Mouse (Mus musculus) hindbrain, embryonic 14.5 days (tissue): ENCODE results near the gene Samd10. TPM values are rescaled to one million over a fixed set of nuclear protein-coding genes. Genes with fewer than 3 reads are reported as not detected.

Experiments used
- ATAC-seq: fragments of 200-750 bp; cut with Nextera tagmentation; 2 replicates; pipeline ENCODE4 v1.8.0; 2017; ENCODE audit warnings: moderate number of reproducible peaks, mild to moderate bottlenecking, moderate TSS enrichment, moderate library complexity; ENCODE audit not compliant: low FRiP score
- DNase-seq: peaks from one replicate; pipeline ENCODE4 v3.0.0-alpha.2; 2015; ENCODE audit warnings: low spot score
- H3K27ac ChIP-seq: fragments of 300-500 bp; sonication (generic); 2 replicates; pipeline ENCODE4 v1.5.1; 2014; ENCODE audit warnings: mild to moderate bottlenecking, moderate library complexity
- H3K27me3 ChIP-seq: fragments of 300-500 bp; sonication (generic); 2 replicates; pipeline ENCODE4 v1.6.1; 2014; ENCODE audit warnings: mild to moderate bottlenecking, low read length, mixed read lengths; ENCODE audit not compliant: control insufficient read depth, insufficient read depth
- H3K36me3 ChIP-seq: fragments of 300-500 bp; sonication (generic); replicated peaks from 2 replicates; pipeline ENCODE4 v1.6.1; 2014; ENCODE audit not compliant: control insufficient read depth, insufficient read depth
- H3K4me1 ChIP-seq: fragments of 300-500 bp; sonication (generic); replicated peaks from 2 replicates; pipeline ENCODE4 v1.6.1; 2014; ENCODE audit warnings: antibody characterized with exemption, low read length, mixed read lengths; ENCODE audit not compliant: control insufficient read depth, insufficient read depth
- H3K4me2 ChIP-seq: fragments of 300-500 bp; sonication (generic); replicated peaks from 2 replicates; pipeline ENCODE4 v1.6.1; 2014; ENCODE audit warnings: mild to moderate bottlenecking, moderate library complexity
- H3K4me3 ChIP-seq: fragments of 300-500 bp; sonication (generic); replicated peaks from 2 replicates; pipeline ENCODE4 v1.5.1; 2014; ENCODE audit warnings: mild to moderate bottlenecking, low read length
- H3K9ac ChIP-seq: fragments of 300-500 bp; sonication (generic); 2 replicates; pipeline ENCODE4 v1.6.1; 2014
- H3K9me3 ChIP-seq: fragments of 300-500 bp; sonication (generic); 2 replicates; pipeline ENCODE4 v1.6.1; 2016; ENCODE audit warnings: low read length; ENCODE audit not compliant: control insufficient read depth
- WGBS: fragments of 180-500 bp; shearing (Covaris S2); extraction: QIAGEN DNeasy Blood & Tissue Kit; methylation state at CpG from one replicate; pipeline ENCODE4 v1.1.7; 2014; 5-methylcytosine and 5-hydroxymethylcytosine counted together
- polyA plus RNA-seq: library from polyadenylated mRNA; unstranded; fragments of >200 nt; fragmentation: Nextera tagmentation; extraction: Ambion mirVana; gene quantifications from 2 replicates; pipeline ENCODE4 v1.2.1, GENCODE M21; 2014

Samd10 gene
- polyA plus RNA-seq, 1 experiment from 2014 or later, result 192 TPM

- peaks cover 20% of the 10 kb centered on the region for H3K4me1 ChIP-seq
- peak overlapping the region; percentile 73 for H3K4me2 ChIP-seq
- peak overlapping the region; percentile 96 for H3K4me3 ChIP-seq
- peaks cover 44% of the 10 kb centered on the region for H3K36me3 ChIP-seq
- 4% methylated on average over 6 of the region's 6 CpGs for WGBS
- DNase-seq (peak; percentile 47), ATAC-seq (peak; percentile 18)
- H3K27me3 ChIP-seq, result no peaks in the 10 kb centered on the region
- peak overlapping the region; percentile 90 for H3K27ac ChIP-seq
- H3K9ac ChIP-seq, result peak overlapping the region; percentile 97
- no peaks in the 10 kb centered on the region for H3K9me3 ChIP-seq
Observed at GRCm38 (mm10) chr2:181593042-181593421, 6.0 kb downstream of the Samd10 start.

GRCm38 (mm10) chr2:181592231-181593041, 6.6 kb downstream of the Samd10 start, which contains the start of gene Zfp512b:
Zfp512b (minus strand) TSS chr2:181592803.
- DNase-seq, result peak; percentile 78
- Histone ChIP-seq H3K27me3 (no peaks in the 10 kb centered on the region), H3K4me2 (peak within 1 kb of the TSS; percentile 73), H3K9me3 (no peaks in the 10 kb centered on the region), H3K27ac (peak within 1 kb of the TSS; percentile 90), H3K4me3 (peak within 1 kb of the TSS; percentile 96), H3K4me1 (peaks cover 14% of the 10 kb centered on the region), H3K36me3 (peaks cover 50% of the 10 kb centered on the region), H3K9ac (peak within 1 kb of the TSS; percentile 97)
- peak; percentile 88 for ATAC-seq
- WGBS, result under 1% methylated on average over 65 of the region's 97 CpGs

DNA sequence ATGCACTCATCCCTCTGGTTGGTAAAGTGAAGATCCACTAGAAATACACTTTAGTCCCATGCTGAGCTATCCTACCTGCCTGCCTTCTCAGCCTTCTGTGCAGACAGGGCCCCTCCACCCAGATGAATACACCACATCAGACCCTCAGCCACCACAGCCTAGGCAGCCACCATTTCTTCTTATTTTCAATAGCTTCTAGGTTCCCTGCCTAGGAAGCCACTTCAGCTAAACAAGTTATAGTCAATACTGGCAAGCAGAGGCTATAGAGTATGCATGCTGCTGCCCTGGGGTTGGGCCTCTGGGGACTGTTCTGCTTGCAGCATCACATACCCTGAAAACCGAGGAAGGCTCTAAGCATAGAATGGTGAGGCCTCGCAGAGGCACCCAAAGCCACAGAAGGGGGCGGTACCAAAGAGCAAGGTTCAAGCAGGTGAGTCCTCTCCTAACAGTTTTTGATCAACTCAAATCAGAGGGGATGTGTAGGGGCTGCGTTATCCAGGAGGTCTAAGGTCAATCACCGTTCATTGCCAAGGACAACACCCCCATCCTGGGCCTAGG, 7.4 kb downstream of the Samd10 start, which contains the start of gene Prpf6:
TSS of gene Prpf6 (plus strand) at position 341 of the 558 bp plus-strand sequence.
- peaks cover 12% of the 10 kb centered on the region for H3K4me1 ChIP-seq
- H3K36me3 ChIP-seq, result peaks cover 56% of the 10 kb centered on the region
- ATAC-seq, result no peak
- peak within 1 kb of the TSS; percentile 90 for H3K27ac ChIP-seq
- no peaks in the 10 kb centered on the region for H3K27me3 ChIP-seq
- peak within 1 kb of the TSS; percentile 96 for H3K4me3 ChIP-seq
- DNase-seq, result no peak
- WGBS, result 16% methylated on average over 5 of the region's 5 CpGs
- H3K4me2 ChIP-seq, result peak within 1 kb of the TSS; percentile 73
- peak within 1 kb of the TSS; percentile 97 for H3K9ac ChIP-seq
- no peaks in the 10 kb centered on the region for H3K9me3 ChIP-seq

DNA sequence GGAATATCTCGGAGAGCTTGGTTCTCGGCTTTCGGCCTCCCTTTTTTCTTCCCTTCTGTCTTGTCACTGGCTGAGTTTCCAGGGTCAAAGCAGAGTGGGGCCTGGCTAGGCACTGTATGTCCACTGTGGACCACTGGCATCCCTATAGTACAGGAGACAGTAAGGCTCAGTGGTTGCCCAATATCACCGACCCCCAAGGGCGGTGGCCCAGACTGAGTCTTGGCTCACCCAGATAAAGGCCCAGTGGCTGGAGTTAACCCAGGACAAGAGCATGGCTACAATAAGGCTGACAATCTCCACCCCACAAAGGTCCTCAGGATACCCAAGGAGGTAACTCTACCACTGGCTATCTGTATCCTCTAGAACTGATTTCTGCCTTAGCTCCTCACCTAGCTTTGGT, 8.5 kb downstream of the Samd10 start:
- Histone ChIP-seq H3K27ac (no peak overlapping the region), H3K4me2 (0 out of 2 replicates have a peak overlapping the region, but pooled peaks have one; percentile 73), H3K36me3 (peaks cover 56% of the 10 kb centered on the region), H3K9me3 (no peaks in the 10 kb centered on the region), H3K27me3 (no peaks in the 10 kb centered on the region), H3K9ac (no peak overlapping the region), H3K4me1 (peaks cover 12% of the 10 kb centered on the region), H3K4me3 (no peak overlapping the region)
- ATAC-seq (no peak), DNase-seq (no peak)
- WGBS, result 98% methylated on average over 5 of the region's 5 CpGs

DNA sequence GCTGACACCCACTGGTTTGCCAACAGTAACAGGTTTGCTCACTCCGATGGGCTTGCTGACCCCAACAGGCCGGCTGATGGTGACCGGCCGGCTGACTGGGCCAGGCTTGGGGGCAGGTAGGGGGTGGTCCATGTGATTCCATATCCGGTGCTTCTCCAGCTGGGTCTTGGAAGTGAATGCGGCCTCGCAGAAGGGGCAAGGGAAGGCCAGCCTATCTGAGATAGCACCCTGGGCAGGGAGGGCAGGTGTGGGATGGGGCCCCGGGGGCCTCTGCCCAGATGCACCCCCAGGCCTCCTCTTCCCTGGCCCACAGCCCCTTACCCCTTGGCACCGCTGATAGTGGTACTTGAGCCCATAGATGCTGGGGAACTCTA, 9.3 kb downstream of the Samd10 start:
- Histone ChIP-seq H3K27ac (no peak overlapping the region), H3K4me1 (peaks cover 12% of the 10 kb centered on the region), H3K9me3 (no peaks in the 10 kb centered on the region), H3K27me3 (no peaks in the 10 kb centered on the region), H3K36me3 (peaks cover 60% of the 10 kb centered on the region), H3K9ac (no peak overlapping the region), H3K4me3 (no peak overlapping the region), H3K4me2 (no peak overlapping the region)
- DNase-seq (no peak), ATAC-seq (no peak)
- 94% methylated on average over 9 of the region's 9 CpGs for WGBS

DNA sequence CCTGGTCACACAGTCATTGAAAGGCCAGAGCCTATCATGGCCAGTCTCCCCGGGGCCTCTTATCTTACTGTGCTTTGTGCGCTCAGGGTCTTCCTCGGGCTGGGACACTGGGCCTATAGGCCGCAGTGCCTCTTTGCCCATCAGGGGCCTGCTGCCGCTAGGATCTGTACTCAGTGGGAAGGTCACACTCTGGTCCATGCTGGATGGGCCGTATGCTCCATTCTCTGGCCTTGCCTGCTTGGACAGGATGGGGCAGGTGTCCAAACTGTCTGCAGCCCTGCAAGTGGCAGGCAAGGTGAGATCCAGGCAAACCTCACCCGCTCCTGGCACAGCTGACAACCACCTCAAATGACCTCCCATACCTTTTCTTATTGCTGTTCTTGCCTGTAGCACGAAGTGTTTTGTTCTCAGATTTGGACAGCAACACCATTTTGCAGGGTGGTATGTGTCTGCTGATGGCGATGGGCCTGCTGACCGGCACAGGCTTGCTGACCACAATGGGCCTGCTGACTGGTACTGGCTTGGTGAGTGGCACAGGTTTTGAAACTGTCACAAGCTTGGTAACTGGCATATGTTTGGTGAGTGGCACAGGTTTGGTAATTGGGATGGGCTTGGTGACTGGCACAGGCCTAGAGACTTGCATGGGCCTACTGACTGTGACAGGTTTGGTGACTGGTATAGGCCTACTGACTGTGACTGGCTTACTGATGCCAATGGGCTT, 9.8 kb downstream of the Samd10 start:
- ATAC-seq, result no peak
- H3K4me2 ChIP-seq, result no peak overlapping the region
- H3K27me3 ChIP-seq, result no peaks in the 10 kb centered on the region
- no peak overlapping the region for H3K4me3 ChIP-seq
- H3K9me3 ChIP-seq, result no peaks in the 10 kb centered on the region
- H3K27ac ChIP-seq, result no peak overlapping the region
- H3K4me1 ChIP-seq, result peaks cover 12% of the 10 kb centered on the region
- no peak overlapping the region for H3K9ac ChIP-seq
- 88% methylated on average over 10 of the region's 10 CpGs for WGBS
- DNase-seq, result no peak
- peaks cover 66% of the 10 kb centered on the region for H3K36me3 ChIP-seq

- ATAC-seq (no peak), DNase-seq (no peak)
- Histone ChIP-seq H3K4me3 (no peak overlapping the region), H3K4me1 (peaks cover 12% of the 10 kb centered on the region), H3K4me2 (no peak overlapping the region), H3K27ac (no peak overlapping the region), H3K9me3 (no peaks in the 10 kb centered on the region), H3K27me3 (no peaks in the 10 kb centered on the region), H3K36me3 (peaks cover 72% of the 10 kb centered on the region), H3K9ac (no peak overlapping the region)
- 91% methylated on average over 11 of the region's 11 CpGs for WGBS
Observed at GRCm38 (mm10) chr2:181588229-181588780, 10.7 kb downstream of the Samd10 start.

DNA sequence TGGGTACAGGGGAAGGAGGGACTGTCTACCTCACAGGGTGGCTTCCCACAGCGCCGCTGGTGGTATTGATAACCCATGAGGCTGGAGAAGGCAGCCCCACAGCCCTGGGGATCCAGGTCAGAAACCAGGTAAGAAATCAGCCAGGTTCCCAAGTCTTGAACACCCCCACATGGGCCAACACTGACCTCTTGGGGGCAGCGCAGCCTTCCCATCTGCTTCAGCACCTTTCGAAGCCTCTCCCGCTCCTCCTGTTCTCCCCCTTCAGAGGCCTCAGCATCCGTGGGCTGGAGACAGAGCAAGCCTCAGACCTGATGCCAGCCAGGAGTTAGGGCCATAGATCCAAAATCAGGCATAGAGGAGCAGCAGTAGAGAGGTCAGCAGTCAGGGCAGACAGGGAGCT, 11.2 kb downstream of the Samd10 start:
- ATAC-seq, result no peak
- Histone ChIP-seq H3K27ac (no peak overlapping the region), H3K9ac (no peak overlapping the region), H3K9me3 (no peaks in the 10 kb centered on the region), H3K4me1 (peaks cover 12% of the 10 kb centered on the region), H3K27me3 (no peaks in the 10 kb centered on the region), H3K36me3 (peaks cover 76% of the 10 kb centered on the region), H3K4me2 (no peak overlapping the region), H3K4me3 (no peak overlapping the region)
- 89% methylated on average over 6 of the region's 6 CpGs for WGBS
- DNase-seq, result no peak

DNA sequence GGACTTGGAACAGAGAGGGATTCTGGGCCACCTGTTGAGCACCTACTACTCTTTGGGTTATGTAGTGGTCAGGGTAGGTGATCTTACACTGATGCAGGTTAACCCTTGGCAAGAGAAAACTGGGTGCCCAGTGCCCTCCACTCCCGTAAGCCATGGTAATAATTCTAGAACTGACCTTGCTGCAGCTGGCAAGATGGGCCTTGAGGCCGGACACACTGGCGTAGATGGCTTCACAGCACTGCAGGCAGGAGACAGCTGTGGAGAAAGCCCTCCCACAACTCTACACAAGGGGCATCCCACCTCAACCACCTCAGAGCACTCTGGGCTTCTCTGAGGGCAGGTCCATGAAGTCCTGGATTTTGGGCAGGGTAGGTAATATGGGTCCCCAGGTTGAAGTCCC, 12.9 kb downstream of the Samd10 start:
- H3K4me3 ChIP-seq, result no peak overlapping the region
- no peaks in the 10 kb centered on the region for H3K9me3 ChIP-seq
- 97% methylated on average over 3 of the region's 3 CpGs for WGBS
- peaks cover 9% of the 10 kb centered on the region for H3K4me1 ChIP-seq
- no peak for ATAC-seq
- no peak overlapping the region for H3K4me2 ChIP-seq
- H3K27ac ChIP-seq, result no peak overlapping the region
- no peaks in the 10 kb centered on the region for H3K27me3 ChIP-seq
- H3K9ac ChIP-seq, result no peak overlapping the region
- no peak for DNase-seq
- peaks cover 77% of the 10 kb centered on the region for H3K36me3 ChIP-seq
